Mouse (Mus musculus): ENCODE results near the gene Cct8l1. TPM values are rescaled to one million over a fixed set of nuclear protein-coding genes. Genes with fewer than 3 reads are reported as not detected.

The Cct8l1 gene
- polyA plus RNA-seq, 1 experiment from 2014 or later: 0.10 TPM

- ATAC-seq: peak; percentile 89
- under 1% methylated on average over 80 of the region's 90 CpGs for WGBS
- Histone ChIP-seq H3K9ac (ENCODE audit: low read depth, low read length) (peak overlapping the region; percentile 95), H3K36me3 (ENCODE audit: control insufficient read depth, insufficient read depth, low read length) (no peaks in the 10 kb centered on the region), H3K27me3 (replicated peaks; ENCODE audit: control insufficient read depth, insufficient read depth, low read length) (no peaks in the 10 kb centered on the region), H3K4me2 (ENCODE audit: low read length) (peak overlapping the region; percentile 70), H3K9me3 (ENCODE audit: control insufficient read depth, low read length) (no peaks in the 10 kb centered on the region), H3K27ac (ENCODE audit: low read depth, low read length) (peak overlapping the region; percentile 99), H3K4me1 (ENCODE audit: control insufficient read depth, insufficient read depth, low read depth, low read length) (peaks cover 14% of the 10 kb centered on the region), H3K4me3 (ENCODE audit: low read length) (peak overlapping the region; percentile 99)
Observed at GRCm38 (mm10) chr5:25499423-25500398, 16.2 kb upstream of the Cct8l1 start.

DNA sequence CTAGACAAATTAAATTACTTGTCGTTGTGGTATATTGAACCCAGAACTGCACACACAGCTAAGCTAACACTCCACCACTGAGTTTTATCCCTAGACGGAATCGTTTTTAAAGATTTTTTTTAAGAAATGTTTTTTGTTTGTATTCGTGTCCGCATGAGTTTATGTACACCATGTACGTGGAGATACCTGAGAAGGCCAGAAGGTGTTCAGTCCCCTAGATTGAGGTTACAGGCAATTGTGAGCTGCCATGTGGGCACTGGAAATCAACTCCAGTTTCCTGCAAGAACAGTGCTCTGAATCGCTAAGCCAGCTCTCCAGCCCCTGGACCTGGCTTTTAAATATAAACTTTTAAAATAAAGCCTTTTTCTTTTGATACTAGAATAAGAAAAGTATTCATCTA is 15.2 kb upstream of the Cct8l1 start:
- 66% methylated on average over 7 of the region's 7 CpGs for WGBS

DNA sequence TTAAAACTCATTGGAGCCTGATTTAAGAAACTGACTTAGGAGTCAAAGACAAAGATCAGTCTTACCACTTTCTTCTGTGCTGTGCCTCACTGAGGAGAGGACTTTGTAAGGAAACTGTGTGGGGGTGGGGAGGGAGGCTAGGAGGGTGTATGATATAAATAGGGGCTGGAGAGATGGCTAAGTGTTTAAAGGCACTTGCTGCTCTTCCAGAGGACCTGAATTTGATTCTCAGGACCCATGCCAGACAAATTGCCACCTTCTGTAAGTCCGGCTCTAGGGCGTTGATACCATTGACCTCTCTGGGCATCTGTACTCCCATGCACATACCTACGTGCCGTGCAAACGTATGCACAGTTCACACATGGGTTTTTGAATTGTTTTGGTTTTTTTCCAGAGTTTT is 9.8 kb upstream of the Cct8l1 start:
- ATAC-seq: no peak

More for the DNA sequence above, 15.2 kb upstream of the Cct8l1 start:
- Histone ChIP-seq H3K36me3 (ENCODE audit: control insufficient read depth, insufficient read depth, low read length) (no peaks in the 10 kb centered on the region), H3K9me3 (ENCODE audit: control insufficient read depth, low read length) (no peaks in the 10 kb centered on the region), H3K4me3 (ENCODE audit: low read length) (peak overlapping the region; percentile 99), H3K27me3 (replicated peaks; ENCODE audit: control insufficient read depth, insufficient read depth, low read length) (no peaks in the 10 kb centered on the region), H3K4me1 (ENCODE audit: control insufficient read depth, insufficient read depth, low read depth, low read length) (peaks cover 14% of the 10 kb centered on the region), H3K9ac (ENCODE audit: low read depth, low read length) (peak overlapping the region; percentile 95; the same call in 1 of the 2 replicates), H3K27ac (ENCODE audit: low read depth, low read length) (no peak overlapping the region), H3K4me2 (ENCODE audit: low read length) (peak overlapping the region; percentile 60)
- ATAC-seq: no peak

GRCm38 (mm10) chr5:25516301-25516895 is 531 bp downstream of the Cct8l1 start:
- WGBS: 95% methylated on average over 11 of the region's 11 CpGs
- no peak for ATAC-seq

More for the DNA sequence above, 9.8 kb upstream of the Cct8l1 start:
- H3K36me3 ChIP-seq (ENCODE audit: control insufficient read depth, insufficient read depth, low read length): no peaks in the 10 kb centered on the region
- no peaks in the 10 kb centered on the region for H3K9me3 ChIP-seq (ENCODE audit: control insufficient read depth, low read length)
- WGBS: 84% methylated on average over 5 of the region's 5 CpGs
- H3K4me3 ChIP-seq (ENCODE audit: low read length): no peak overlapping the region
- H3K27ac ChIP-seq (ENCODE audit: low read depth, low read length): no peak overlapping the region
- no peak overlapping the region for H3K9ac ChIP-seq (ENCODE audit: low read depth, low read length)
- no peaks in the 10 kb centered on the region for H3K4me1 ChIP-seq (ENCODE audit: control insufficient read depth, insufficient read depth, low read depth, low read length)
- no peak overlapping the region for H3K4me2 ChIP-seq (ENCODE audit: low read length)
- H3K27me3 ChIP-seq (replicated peaks; ENCODE audit: control insufficient read depth, insufficient read depth, low read length): no peaks in the 10 kb centered on the region

GRCm38 (mm10) chr5:25517550-25517949 is 1.7 kb downstream of the Cct8l1 start:
- 90% methylated on average over 5 of the region's 5 CpGs for WGBS
- no peak overlapping the region for H3K4me3 ChIP-seq (ENCODE audit: low read length)
- no peaks in the 10 kb centered on the region for H3K36me3 ChIP-seq (ENCODE audit: control insufficient read depth, insufficient read depth, low read length)
- H3K4me2 ChIP-seq (ENCODE audit: low read length): no peak overlapping the region
- ATAC-seq: no peak
- H3K27ac ChIP-seq (ENCODE audit: low read depth, low read length): no peak overlapping the region
- no peaks in the 10 kb centered on the region for H3K9me3 ChIP-seq (ENCODE audit: control insufficient read depth, low read length)
- no peaks in the 10 kb centered on the region for H3K27me3 ChIP-seq (replicated peaks; ENCODE audit: control insufficient read depth, insufficient read depth, low read length)
- no peak overlapping the region for H3K9ac ChIP-seq (ENCODE audit: low read depth, low read length)
- H3K4me1 ChIP-seq (ENCODE audit: control insufficient read depth, insufficient read depth, low read depth, low read length): no peaks in the 10 kb centered on the region

More at GRCm38 (mm10) chr5:25516301-25516895, 531 bp downstream of the Cct8l1 start:
- H3K27ac ChIP-seq (ENCODE audit: low read depth, low read length): no peak overlapping the region
- no peaks in the 10 kb centered on the region for H3K4me1 ChIP-seq (ENCODE audit: control insufficient read depth, insufficient read depth, low read depth, low read length)
- no peaks in the 10 kb centered on the region for H3K36me3 ChIP-seq (ENCODE audit: control insufficient read depth, insufficient read depth, low read length)
- no peak overlapping the region for H3K9ac ChIP-seq (ENCODE audit: low read depth, low read length)
- H3K4me3 ChIP-seq (ENCODE audit: low read length): no peak overlapping the region
- no peaks in the 10 kb centered on the region for H3K9me3 ChIP-seq (ENCODE audit: control insufficient read depth, low read length)
- no peak overlapping the region for H3K4me2 ChIP-seq (ENCODE audit: low read length)
- no peaks in the 10 kb centered on the region for H3K27me3 ChIP-seq (replicated peaks; ENCODE audit: control insufficient read depth, insufficient read depth, low read length)

DNA sequence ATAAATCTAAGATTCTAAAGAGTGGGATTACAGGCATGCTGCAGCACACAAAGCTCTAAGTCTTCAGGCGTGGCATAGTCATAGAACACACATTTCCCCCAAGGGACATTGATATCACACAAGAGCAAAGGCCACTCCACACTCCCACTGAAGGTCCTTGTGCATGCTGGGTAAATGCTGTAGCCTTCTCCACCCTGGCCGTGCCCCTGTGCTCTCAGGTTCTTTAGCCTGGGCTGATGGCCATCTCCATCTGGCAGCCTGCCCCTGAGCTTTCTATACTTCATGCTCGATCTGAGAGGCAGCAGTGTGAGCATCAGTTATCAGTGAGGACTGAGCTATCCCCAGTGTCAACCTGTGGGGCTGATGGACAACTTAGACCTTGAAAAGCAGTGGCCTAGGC is 4.0 kb downstream of the Cct8l1 start:
- Histone ChIP-seq H3K36me3 (ENCODE audit: control insufficient read depth, insufficient read depth, low read length) (no peaks in the 10 kb centered on the region), H3K9me3 (ENCODE audit: control insufficient read depth, low read length) (no peaks in the 10 kb centered on the region), H3K9ac (ENCODE audit: low read depth, low read length) (no peak overlapping the region), H3K4me3 (ENCODE audit: low read length) (no peak overlapping the region), H3K4me1 (ENCODE audit: control insufficient read depth, insufficient read depth, low read depth, low read length) (no peaks in the 10 kb centered on the region), H3K27me3 (replicated peaks; ENCODE audit: control insufficient read depth, insufficient read depth, low read length) (no peaks in the 10 kb centered on the region), H3K4me2 (ENCODE audit: low read length) (no peak overlapping the region), H3K27ac (ENCODE audit: low read depth, low read length) (no peak overlapping the region)
- WGBS: 65% methylated on average over 3 of the region's 3 CpGs
- ATAC-seq: no peak

GRCm38 (mm10) chr5:25521461-25521860 is 5.6 kb downstream of the Cct8l1 start:
- Histone ChIP-seq H3K4me2 (ENCODE audit: low read length) (no peak overlapping the region), H3K4me1 (ENCODE audit: control insufficient read depth, insufficient read depth, low read depth, low read length) (no peaks in the 10 kb centered on the region), H3K4me3 (ENCODE audit: low read length) (no peak overlapping the region), H3K9me3 (ENCODE audit: control insufficient read depth, low read length) (no peaks in the 10 kb centered on the region), H3K36me3 (ENCODE audit: control insufficient read depth, insufficient read depth, low read length) (no peaks in the 10 kb centered on the region), H3K27ac (ENCODE audit: low read depth, low read length) (no peak overlapping the region), H3K27me3 (replicated peaks; ENCODE audit: control insufficient read depth, insufficient read depth, low read length) (no peaks in the 10 kb centered on the region), H3K9ac (ENCODE audit: low read depth, low read length) (no peak overlapping the region)
- WGBS: 86% methylated on average over 5 of the region's 5 CpGs
- ATAC-seq: no peak

DNA sequence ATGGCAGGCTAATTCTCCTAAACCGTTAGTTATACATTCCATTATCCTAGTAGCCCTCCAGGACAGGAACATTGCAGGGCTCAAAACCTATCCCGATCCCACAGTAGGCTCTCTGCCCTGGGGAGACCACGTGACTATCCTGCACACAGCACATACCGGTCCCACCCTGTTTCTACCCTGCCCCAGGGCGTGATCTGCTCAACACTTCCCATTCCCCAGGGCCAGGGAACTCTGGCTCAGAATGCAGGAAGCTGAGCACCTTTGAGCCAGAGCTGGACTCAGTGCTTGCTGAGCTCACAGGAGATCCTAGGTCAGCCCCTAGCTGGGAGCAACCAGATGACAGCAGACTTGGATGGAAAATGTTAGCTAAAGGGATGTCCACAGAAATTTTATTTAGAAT is 10.2 kb downstream of the Cct8l1 start:
- peaks cover 5% of the 10 kb centered on the region for H3K4me1 ChIP-seq (ENCODE audit: control insufficient read depth, insufficient read depth, low read depth, low read length)
- H3K4me3 ChIP-seq (ENCODE audit: low read length): no peak overlapping the region
- H3K9ac ChIP-seq (ENCODE audit: low read depth, low read length): no peak overlapping the region
- H3K27ac ChIP-seq (ENCODE audit: low read depth, low read length): no peak overlapping the region
- 53% methylated on average over 5 of the region's 5 CpGs for WGBS
- H3K4me2 ChIP-seq (ENCODE audit: low read length): no peak overlapping the region
- H3K27me3 ChIP-seq (replicated peaks; ENCODE audit: control insufficient read depth, insufficient read depth, low read length): no peaks in the 10 kb centered on the region
- H3K36me3 ChIP-seq (ENCODE audit: control insufficient read depth, insufficient read depth, low read length): no peaks in the 10 kb centered on the region
- H3K9me3 ChIP-seq (ENCODE audit: control insufficient read depth, low read length): no peaks in the 10 kb centered on the region
- no peak for ATAC-seq

DNA sequence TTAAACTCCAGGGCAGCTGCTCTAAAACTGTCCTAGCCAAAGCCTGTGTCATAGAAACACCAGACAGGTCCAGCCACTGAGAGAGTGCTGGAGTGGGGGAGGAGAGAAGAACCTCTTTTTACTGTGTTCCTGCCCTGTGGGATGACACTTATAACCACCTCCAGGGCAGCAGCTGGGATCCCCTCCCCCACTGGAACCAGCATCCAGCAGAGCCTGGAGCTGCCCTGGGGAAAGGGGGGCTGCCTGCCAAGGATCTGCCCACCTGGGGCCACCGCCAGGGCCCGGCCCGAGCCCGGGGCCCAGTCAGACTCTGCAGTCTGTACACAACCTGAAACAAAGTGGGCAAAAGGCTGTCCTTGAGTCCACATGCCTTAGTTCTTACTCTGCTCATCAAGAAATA is 11.1 kb downstream of the Cct8l1 start:
- 29% methylated on average over 4 of the region's 4 CpGs for WGBS
- Histone ChIP-seq H3K9ac (ENCODE audit: low read depth, low read length) (no peak overlapping the region), H3K27ac (ENCODE audit: low read depth, low read length) (no peak overlapping the region), H3K4me2 (ENCODE audit: low read length) (no peak overlapping the region), H3K4me3 (ENCODE audit: low read length) (no peak overlapping the region), H3K36me3 (ENCODE audit: control insufficient read depth, insufficient read depth, low read length) (no peaks in the 10 kb centered on the region), H3K27me3 (replicated peaks; ENCODE audit: control insufficient read depth, insufficient read depth, low read length) (no peaks in the 10 kb centered on the region), H3K9me3 (ENCODE audit: control insufficient read depth, low read length) (no peaks in the 10 kb centered on the region), H3K4me1 (ENCODE audit: control insufficient read depth, insufficient read depth, low read depth, low read length) (peaks cover 5% of the 10 kb centered on the region)
- ATAC-seq: no peak

Data from hindbrain, embryonic 16.5 days (tissue).